Mouse (Mus musculus) heart, postnatal 14 days (tissue): ENCODE data around the gene Cpa5. TPM values are rescaled to one million over a fixed set of nuclear protein-coding genes. Genes with fewer than 3 reads are reported as not detected.
A peak's percentile ranks its signal among the peaks of the same experiment; 100 is the strongest.

Experiments
- DNase-seq, 2 experiments: peaks; one replicate each; pipeline ENCODE4 v3.0.0; 2021 to 2022
- intact Hi-C: fragments of 180-260 bp; cut with DNase I; formaldehyde crosslinking; loops from one replicate; pipeline ENCODE4 v1.15.1; 2025
- total RNA-seq, 2 experiments: library from RNA; stranded (reverse); gene quantifications; 2 replicates each; pipeline ENCODE4 v1.2.3; 2021

Cpa5 gene
- total RNA-seq, 2 experiments from 2014 or later, result not detected

DNA sequence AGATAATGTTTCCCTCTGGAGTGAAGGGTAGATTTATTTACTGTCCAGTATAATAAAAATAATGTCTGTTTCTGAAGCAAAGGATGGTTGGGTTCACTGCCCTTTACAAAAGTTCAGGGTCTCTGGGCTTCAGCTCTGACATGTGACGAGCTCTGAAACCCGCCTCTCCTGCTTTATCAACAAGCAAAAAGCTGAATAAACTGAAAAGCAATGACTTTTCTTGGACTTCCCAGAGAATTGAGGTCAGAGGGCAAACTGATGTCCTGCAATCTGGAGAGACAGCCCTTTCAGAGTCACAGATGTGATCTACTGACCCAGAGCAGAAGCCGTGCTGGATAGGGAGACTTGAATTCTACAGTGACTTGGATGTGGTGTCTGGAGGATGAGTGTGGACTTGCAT is 10.8 kb upstream of the Cpa5 start:
- DNase-seq, result no peak
- intact Hi-C loops, result no loop called here

DNA sequence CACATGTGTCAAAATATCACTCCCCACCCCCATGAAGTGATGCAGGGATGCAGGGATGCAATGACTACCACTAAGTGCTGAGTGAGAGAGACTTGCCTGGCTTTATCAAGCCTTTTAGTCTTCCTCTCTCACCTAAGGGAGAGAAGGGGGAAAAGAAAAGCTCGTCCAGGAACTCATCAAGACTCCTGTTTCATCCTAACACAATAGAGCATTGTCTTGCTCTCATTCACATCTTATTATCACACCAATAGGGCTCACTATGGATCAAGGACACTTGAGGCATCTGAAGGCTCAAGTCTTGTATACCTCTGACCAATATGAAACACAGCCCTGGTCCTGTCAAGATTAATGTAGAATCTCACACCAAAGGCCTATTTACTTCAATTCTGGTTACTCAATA is 9.8 kb upstream of the Cpa5 start:
- intact Hi-C loops, result no loop called here

DNA sequence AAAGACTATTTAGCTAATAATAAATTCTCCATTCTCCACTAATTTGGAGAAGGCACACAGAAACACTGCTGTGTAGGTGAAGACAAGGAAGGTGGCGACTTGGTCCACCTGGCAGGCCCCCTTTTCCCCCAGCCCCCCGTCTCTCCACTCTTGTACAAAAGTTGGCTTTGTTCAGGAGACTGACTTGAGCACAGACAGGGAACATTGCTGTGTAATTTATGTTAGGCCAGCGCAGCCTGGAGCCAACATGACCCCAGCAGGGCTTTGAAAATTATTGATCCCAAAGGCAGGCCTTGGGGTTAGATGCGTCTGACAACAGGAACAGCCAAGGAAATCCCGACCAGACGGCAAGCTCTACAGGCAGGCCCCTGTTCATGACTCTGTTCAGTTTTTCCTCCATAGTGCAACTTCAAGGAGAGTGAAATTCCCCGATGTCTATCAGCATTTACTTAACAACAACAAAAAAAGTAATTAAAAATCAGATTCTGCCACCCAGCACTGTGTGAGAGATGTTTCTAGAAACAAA is 6.4 kb upstream of the Cpa5 start:
- DNase-seq, result no peak
- intact Hi-C loops, result no loop called here

More for the DNA sequence above, 9.8 kb upstream of the Cpa5 start:
- DNase-seq, result no peak

DNA sequence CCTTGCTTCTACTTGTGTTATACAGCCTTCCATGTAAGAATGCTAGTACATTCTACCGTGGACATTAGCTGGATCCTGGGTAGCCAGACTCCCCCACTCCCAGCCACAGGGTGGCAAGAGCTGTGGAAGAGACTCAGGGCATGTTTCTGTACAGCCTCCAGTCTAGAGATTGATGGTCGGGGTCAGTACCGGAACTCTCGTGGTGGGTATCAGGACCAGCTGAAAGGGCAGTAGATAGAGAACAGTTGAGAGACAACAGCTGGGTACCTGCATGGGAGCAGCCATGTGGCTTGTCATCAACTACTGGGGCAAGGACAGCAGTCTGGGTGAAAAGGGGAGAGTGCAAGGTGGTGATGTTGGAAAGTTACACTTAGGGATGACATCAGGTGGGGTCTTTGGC is 5.7 kb upstream of the Cpa5 start:
- intact Hi-C loops, result no loop called here
- DNase-seq, result no peak

DNA sequence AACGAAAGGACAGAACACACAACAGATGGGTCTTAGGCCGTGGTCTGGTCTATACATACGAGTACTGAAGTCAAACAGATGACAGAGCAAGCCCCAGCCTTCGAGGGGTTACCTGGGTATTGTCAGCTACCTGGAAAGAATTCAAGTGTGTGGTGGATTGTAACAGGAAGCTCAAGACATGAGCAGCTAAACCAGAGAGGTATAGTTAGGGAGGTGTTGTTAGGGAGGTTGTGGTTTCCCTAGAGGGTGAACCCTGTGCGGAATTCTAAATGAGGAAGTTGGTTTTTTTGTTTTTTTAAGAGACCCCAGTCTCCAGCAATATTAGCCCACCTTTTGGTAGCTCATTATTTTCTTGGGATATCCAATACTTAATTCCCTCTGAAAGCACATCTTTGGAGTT is 5.1 kb upstream of the Cpa5 start:
- intact Hi-C loops, result no loop called here
- no peak for DNase-seq

DNA sequence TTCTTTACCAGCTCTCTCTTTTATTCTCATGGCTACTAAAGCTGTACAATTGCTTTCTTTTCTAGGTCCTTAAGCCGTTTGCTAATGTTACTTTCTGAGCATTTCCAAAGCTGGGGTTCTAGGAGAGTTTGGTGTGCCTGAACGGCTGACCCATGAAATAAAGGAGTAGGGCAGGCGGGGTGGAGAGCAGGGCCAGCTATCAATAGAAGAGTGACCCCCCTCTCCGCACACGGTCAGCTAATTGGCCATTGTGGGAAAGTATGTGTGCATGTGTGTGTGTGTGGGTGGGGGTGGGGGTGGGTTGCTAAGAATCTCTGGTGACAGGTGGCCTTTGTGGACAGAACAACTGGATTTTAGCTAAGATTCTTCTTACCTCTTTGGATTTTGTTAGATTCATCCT is 402 bp downstream of the Cpa5 start:
- no peak for DNase-seq
- intact Hi-C loops, result no loop called here

DNA sequence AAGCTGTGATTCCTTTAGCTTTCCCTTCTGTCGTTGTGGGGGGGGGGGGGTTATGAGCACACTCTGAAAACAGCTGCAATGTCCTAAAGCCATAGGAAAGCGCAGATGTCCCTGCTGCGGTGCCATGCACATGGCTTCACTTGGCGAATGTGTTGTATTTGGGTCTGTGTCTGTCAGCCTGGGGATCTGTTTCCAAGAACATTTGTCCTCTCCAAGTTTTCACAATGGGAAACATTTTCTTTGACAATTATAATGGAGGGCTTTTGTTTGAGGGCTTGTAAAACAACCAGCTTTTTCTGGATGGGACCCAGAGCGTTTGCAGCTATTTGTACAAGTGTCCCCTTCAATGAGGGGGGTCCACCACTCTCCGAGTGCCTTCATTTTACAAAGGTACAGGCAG is 3.4 kb downstream of the Cpa5 start:
- intact Hi-C loops, result no loop called here
- no peak for DNase-seq

DNA sequence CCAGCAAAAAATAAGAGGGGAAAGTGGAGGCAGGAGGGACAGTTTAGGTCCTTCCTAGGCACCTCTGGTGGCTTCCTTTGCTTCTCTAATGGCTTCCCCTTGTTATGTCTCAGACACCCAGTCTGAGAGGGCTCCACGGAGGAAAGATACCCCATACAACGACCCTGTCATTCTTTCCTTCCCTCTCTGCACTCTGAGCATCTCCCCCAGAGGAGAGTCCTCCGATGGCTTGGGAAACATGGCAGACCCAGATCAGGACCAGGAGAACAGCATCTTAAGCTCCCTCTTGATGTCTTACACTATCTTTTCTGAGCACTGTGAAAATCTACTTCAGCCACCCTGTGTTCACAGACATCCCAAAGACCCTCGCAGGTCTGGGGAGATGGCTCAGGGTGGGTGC is 4.9 kb downstream of the Cpa5 start:
- intact Hi-C loops, result no loop called here
- no peak for DNase-seq

DNA sequence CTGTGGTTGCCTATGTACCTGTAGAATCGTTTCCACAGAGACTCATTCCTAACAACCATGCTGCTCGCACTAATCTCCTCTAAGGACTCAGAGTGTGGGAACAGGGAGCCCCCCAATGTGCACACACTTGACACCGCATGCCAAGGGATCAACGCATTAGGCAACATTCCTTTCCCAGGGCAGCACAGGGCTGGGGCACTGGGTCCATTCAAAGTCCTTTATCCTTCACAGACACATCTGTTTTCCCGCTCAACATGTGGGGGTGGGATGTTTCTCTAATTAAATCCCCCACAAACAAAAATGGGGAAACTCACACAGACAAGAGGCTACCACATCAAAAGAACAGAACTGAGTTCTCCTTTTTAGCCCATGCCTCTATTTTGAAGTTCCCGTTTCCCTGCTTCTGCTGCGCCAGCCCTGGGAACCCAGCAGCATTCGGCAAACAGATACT is 5.7 kb downstream of the Cpa5 start:
- no peak for DNase-seq
- intact Hi-C loops, result no loop called here

DNA sequence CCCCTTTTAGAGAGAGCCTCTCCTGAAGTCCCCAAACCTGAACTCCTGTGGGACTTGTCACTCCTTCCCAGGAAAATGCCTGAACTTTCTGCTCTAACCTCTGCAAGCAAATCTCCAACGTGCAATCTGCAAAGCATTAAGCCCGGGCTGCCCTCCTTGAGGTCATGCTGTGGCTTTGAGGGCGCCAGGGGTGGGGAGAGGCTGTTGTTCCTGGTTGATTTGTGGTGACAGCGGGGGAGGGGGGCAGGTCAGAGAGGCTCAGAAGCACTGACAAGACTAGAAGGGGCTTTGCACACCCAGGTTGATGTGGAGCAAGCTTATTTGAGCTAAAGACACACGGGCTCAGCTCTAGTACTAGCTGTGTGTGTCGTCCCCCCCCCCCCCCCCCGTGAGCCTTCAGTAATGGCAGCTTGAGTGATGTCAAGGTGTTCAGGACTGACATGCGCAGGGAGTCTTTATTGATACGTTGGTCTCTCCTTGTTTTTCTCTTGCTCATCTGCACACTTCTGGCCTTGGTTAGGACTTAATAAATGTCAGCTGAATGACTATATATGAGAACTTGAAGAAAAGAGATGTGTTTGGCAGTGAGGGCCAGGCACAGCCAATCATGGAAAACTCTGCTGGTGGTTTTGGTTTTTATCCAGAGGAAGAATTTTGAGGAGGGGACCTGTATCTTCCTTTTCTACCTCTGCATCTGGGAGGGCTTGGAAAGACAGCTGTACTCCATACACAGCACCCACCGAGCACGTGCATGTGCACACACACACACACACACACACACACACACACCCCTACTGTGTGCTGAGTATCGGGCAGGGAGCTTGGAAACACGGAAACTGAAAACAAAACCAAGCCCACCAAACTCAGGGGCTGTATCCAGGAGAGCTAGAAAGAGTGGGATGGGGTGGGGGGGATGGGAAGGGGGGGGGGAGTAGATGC is 6.5 kb downstream of the Cpa5 start:
- intact Hi-C loops, result no loop called here
- no peak for DNase-seq

DNA sequence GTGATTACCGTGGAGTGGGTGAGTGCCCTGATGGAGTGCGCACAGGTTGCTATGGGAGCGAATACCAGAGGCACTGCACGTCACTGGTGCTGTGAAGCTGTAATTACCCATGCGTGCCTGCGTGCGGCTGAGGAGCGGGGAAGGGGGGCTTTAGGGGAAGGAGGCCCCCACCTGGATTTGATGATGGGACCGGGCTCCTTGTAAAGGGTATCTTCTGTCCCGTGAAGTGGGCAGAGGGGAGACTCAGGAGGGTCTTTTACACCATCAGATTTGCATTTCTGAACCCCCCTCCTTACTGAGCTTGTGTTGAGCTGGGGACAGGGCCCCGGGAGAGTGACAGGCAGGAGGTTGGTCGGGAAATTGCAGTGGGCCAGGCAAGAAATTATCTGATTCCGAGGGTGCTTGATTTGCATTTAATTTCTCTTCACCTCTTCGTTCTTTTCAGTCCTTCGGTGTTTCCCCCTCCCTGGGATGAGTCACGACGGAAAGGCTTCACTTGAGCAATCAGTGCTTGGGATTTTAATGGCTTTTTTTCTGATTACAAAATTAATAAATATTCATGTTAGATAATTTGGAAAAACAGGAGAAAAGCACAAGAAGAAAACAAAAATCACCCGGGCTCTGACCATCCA is 7.3 kb downstream of the Cpa5 start:
- DNase-seq, result no peak
- intact Hi-C loops, result no loop called here

DNA sequence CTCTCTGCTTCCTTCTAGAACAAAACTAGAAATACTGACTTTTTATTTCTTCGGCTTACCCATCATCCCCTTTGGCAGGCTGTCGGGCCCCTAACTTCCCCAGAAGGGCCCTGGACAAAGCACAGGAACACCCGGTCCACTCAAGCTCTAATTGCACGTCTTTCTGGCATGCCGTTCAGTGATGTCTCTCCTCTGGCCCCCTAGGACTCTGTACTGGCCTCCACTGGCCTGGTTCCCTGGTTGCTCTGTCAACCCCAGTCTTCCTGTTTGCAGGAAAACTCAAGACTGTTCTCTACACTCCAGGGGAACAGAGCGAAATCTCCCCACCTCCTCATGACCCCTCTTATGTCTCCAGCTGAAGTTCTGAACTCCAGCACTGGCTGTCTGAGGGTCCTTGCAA is 7.9 kb downstream of the Cpa5 start:
- DNase-seq, result no peak
- intact Hi-C loops, result no loop called here

DNA sequence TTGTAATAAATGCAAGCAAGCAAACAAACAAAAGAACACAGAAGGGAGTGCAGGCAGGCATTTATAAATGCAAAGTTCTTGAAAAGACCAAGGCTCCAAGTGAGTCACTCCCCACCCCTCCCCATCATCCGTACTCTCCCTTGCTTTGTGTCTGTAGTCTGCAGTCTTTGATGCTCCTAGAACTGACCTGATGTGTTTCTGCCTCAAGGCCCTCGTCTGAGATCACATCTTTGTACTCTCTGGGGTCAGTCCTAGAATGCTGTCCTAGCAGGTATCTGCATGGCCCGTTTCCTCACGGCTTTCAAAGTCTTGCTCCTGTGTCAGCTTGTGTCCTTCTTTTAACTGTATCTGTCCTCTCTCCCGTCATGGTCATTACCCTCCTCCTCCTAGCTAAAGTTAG is 8.8 kb downstream of the Cpa5 start:
- DNase-seq, result no peak
- intact Hi-C loops, result no loop called here

DNA sequence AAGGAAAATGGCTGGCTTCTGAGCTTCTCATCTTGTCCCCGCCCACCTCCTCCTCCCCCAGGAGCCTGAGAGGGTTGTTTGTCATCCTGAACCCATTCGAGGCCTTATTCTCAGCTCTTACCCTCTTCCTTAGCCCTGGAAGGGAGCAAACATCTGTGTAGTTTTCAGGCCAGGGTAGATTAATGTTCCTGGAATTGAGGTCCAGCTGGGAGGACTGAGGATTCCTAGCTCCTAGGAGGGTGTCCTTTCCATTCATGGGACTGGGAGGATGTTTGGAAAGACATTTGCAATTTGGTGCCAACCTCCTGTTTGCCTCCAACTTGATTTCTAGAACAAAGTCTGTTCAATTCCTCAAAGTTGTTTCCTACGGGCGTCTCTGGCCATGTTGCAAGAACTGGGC is 9.8 kb downstream of the Cpa5 start:
- peak; percentile 25 to 45 for DNase-seq

DNA sequence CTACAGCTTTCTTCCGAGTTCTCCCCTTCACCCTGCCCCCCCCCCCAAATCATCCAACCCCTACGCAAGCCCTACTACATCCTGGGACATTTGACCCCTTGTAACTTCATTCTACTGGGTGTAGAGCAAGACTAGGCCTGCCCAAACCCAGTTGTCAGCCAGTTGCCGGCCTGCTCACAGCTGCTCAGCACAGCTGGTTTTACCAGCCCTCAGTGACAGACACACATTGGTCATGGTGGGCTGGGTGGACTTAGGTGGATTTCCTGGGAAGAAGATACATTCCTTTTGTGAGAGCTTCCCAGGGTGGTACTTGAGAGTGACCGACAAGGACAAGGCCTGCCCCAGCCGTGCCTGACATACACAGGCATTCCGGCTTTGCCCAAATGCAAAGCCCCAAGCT is 10.2 kb downstream of the Cpa5 start:
- intact Hi-C loops, result no loop called here

More for the DNA sequence above, 9.8 kb downstream of the Cpa5 start:
- intact Hi-C loops, result no loop called here

DNA sequence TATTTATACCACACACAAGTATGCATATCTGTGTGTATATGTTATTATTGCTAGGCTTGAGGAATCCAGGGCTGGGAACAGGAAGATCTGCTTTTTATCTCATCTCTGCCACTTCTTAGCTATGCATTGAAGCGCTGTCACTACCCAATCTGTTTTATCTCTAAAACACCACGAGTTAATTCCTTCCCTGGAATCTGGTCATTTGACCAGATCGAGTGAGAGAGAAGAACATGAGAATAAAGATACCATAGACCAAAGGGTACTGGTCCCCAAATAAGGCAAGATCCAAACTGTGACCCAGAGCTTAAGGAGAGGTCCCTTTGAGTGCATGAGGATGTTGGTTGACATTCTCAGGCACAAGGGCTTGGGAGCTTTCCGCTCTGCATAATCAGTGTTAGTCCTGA is 11.2 kb downstream of the Cpa5 start:
- no peak for DNase-seq
- intact Hi-C loops, result no loop called here

More for the DNA sequence above, 10.2 kb downstream of the Cpa5 start:
- DNase-seq, result peak in 1 of 2 experiments; percentile 33

DNA sequence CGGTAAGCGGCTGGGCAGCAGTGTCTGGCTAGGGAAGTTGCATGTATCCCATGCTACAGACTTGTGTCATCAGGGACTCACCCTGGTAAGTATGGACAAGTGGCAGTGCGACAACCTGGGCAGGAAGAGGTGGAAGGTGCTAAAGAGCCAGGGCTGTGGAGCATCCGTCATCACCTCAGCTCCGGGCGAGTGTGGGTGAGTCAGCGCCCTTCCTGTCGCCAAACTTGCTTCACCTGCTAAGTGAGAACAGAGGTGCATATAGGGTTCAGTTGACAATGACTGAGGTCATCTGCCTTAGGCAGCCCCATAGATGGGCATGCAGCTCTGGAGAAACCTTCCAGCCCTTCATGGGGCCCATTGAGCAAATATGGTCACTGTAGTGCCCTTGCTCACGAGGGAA is 14.0 kb downstream of the Cpa5 start:
- no peak for DNase-seq
- intact Hi-C loops, result no loop called here

DNA sequence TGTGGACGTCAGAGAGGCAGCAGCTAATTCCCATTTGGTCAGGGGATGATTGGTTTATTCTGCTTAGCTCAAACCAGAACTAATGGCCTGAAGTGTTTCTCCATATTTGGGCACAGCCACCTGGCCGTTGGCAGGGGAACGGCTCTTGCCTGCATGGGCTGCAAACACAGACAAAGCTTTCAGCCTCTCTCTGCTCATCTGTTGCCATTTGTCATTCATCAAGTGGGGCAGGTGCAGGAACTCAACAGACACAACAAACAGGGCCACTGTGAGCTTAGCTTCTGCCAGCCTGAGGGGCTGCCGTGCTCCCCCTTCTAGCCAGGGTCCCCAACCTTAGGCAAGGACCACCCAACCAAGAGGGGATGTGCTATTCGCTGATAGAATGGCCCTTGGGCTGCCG is 17.3 kb downstream of the Cpa5 start:
- no peak for DNase-seq

DNA sequence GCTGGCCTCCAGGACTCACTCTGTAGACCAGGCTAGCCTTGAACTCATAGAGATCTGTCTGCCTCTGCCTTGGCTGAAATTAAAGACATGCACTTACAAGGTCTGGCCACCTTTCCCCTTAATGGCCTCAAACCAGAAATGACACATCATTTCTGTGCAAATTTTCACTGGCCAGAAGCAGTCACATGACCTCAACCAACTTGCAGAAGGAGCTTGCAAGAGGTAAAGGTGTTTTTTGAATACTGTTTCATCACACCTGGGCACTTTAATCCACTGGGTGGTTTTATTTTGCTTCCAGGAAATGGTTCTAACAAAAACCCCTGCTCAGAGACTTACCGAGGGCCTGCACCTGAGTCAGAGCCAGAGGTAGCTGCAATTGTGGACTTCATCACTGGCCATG is 19.2 kb downstream of the Cpa5 start:
- no peak for DNase-seq
- intact Hi-C loops, result no loop called here

More for the DNA sequence above, 17.3 kb downstream of the Cpa5 start:
- intact Hi-C loops, result no loop called here

DNA sequence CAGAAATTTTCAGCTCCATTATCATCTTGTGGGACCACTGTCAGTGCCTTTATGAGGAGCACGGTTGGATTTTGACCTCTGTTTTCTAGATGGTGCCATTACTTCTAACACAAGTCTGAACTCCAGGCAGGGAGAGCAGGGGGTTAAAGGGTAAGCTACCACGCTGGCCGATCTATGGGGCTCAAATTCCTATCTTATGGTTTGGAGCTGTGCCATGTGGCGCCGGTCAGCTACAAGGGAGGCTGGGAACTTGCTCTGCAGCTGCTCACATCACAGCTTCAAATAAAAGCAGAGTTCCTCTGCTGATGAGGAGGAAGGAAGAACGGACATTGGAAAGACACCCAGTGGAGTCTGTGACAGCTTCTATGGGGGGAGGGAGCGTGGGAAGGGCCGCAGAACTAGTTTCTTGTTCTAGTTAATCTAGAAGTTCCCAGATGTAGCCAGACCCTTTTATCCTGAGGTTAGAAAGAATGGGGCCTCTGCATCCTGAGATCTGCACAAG is 24.6 kb downstream of the Cpa5 start:
- intact Hi-C loops, result no loop called here
- DNase-seq, result no peak

DNA sequence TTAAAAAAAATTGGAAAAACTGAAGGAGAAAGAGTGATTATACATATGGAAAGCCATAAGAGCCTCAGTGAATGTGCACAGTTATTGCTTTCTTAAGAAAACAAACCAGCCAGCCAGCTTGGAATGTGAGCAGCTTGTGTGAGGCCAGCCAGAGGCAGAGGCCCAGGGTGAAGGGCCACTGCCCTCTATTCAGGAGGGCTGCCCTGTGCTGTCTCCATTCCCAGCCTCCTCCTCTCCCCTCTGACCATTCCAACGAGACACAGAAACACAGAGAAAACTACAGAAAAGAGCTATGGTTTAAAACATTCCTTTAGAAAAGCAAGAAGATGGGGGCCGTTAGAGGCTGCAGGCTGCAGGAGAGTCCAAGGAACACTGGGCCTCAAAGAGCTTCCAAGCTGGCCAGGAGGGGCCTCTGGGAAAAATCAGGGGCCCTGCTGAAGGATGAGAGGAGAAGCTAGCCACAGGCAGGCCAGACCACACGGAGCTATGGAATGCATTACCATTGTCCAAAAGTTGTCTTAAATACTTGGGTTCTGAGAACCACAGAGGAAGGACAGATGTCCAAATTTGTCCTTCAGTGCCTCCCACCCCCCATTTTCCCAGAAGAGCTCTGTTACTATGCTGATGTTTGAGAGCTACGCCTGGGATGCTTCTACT is 25.5 kb downstream of the Cpa5 start:
- intact Hi-C loops, result no loop called here
- DNase-seq, result no peak
